Mouse (Mus musculus): Measurements from ENCODE around the gene Phf24. TPM values are rescaled to one million over a fixed set of nuclear protein-coding genes. Genes with fewer than 3 reads are reported as not detected.

Phf24 gene
- total and polyA plus RNA-seq, 3 experiments: not detected

GRCm38 (mm10) chr4:42902174-42902573 is 14.3 kb upstream of the Phf24 start (continued):
- no peak for TF ChIP-seq PAX5 (IDR thresholded peaks at IDR 0.05; ENCODE audit: low read length)
- no peak for TF ChIP-seq TBP (conservative IDR thresholded peaks at IDR 0.05; ENCODE audit: low read depth, low read length)
- peak; percentile 23; the same call in 1 of the 2 replicates for TF ChIP-seq SMC3 (IDR thresholded peaks at IDR 0.05; ENCODE audit: low read depth, low read length)
- TF ChIP-seq RAD21 (IDR thresholded peaks at IDR 0.05; ENCODE audit: low read depth, low read length): peak; percentile 1
- TF ChIP-seq JUN (IDR thresholded peaks at IDR 0.05; ENCODE audit: insufficient read depth, low read depth, low read length): no peak
- no peak for TF ChIP-seq MAZ (IDR thresholded peaks at IDR 0.05; ENCODE audit: low read depth, low read length)
- TF ChIP-seq UBTF (IDR thresholded peaks at IDR 0.05; ENCODE audit: low read depth, low read length): no peak
- TF ChIP-seq ZKSCAN1 (IDR thresholded peaks at IDR 0.05; ENCODE audit: borderline replicate concordance, low read depth, low read length): no peak
- no peak for TF ChIP-seq EP300 (IDR thresholded peaks at IDR 0.05; ENCODE audit: low read length)
- TF ChIP-seq ELF1 (IDR thresholded peaks at IDR 0.05; ENCODE audit: low read depth, low read length): no peak
- no peak for TF ChIP-seq MAFK (IDR thresholded peaks at IDR 0.05; ENCODE audit: insufficient replicate concordance, low read length)
- TF ChIP-seq CTCF (conservative IDR thresholded peaks at IDR 0.05 in 1 of 2, IDR thresholded peaks at IDR 0.05 in 1 of 2; ENCODE audit: low read depth in 2 of 2, low read length in 2 of 2): peak; percentile 47 to 60
- TF ChIP-seq JUND (conservative IDR thresholded peaks at IDR 0.05; ENCODE audit: low read depth, low read length): no peak
- no peak for TF ChIP-seq NELFE (IDR thresholded peaks at IDR 0.05; ENCODE audit: low read depth, low read length)
- no peak for TF ChIP-seq KAT2A (IDR thresholded peaks at IDR 0.05; ENCODE audit: insufficient replicate concordance, low read length)
- no peak for TF ChIP-seq HCFC1 (IDR thresholded peaks at IDR 0.05; ENCODE audit: low read depth, low read length)

- dilution Hi-C loops (cut with MboI; ENCODE audit: extremely low pct_ligation_motif_present, extremely low pct_unique_long_range_greater_than_20kb, low sequenced_read_pairs): no loop called here
- no peaks in the 10 kb centered on the region for H3K79me2 ChIP-seq (replicated peaks; ENCODE audit: control insufficient read depth, extremely low read depth, insufficient read depth, poor library complexity, severe bottlenecking)
- H3K27ac ChIP-seq (ENCODE audit: insufficient read depth, low read depth): no peak overlapping the region
- no peaks in the 10 kb centered on the region; a peak in 1 of 4 replicates for H3K4me1 ChIP-seq (ENCODE audit: control insufficient read depth in 1 of 2, insufficient read depth in 2 of 2)
- H3K4me3 ChIP-seq (replicated peaks in 1 of 3; ENCODE audit: low read depth in 2 of 3, low read length in 2 of 3, poor library complexity in 1 of 3): no peak overlapping the region
- in situ Hi-C loops (cut with MboI; ENCODE audit: low pct_ligation_motif_present, low pct_unique_long_range_greater_than_20kb, low sequenced_read_pairs): no loop called here
- H3K9me3 ChIP-seq (replicated peaks; ENCODE audit: low read length): peaks cover 4% of the 10 kb centered on the region
- H3K9ac ChIP-seq (ENCODE audit: insufficient read depth, low read depth): no peak overlapping the region
- H3K36me3 ChIP-seq (replicated peaks in 1 of 2; ENCODE audit: control insufficient read depth in 1 of 2, insufficient read depth in 1 of 2, low read length in 1 of 2): no peaks in the 10 kb centered on the region
- H3K27me3 ChIP-seq (replicated peaks): peaks cover 63% of the 10 kb centered on the region
- no peak for DNase-seq (ENCODE audit: extremely low read depth)
- H3K4me2 ChIP-seq (ENCODE audit: insufficient read depth, low read depth, poor library complexity, severe bottlenecking): no peak overlapping the region
- TF ChIP-seq NELFE (IDR thresholded peaks at IDR 0.05; ENCODE audit: low read depth, low read length) (no peak), ETS1 (conservative IDR thresholded peaks at IDR 0.05; ENCODE audit: low read depth, low read length) (no peak), RAD21 (IDR thresholded peaks at IDR 0.05; ENCODE audit: low read depth, low read length) (no peak), MEF2A (IDR thresholded peaks at IDR 0.05; ENCODE audit: borderline replicate concordance, low read depth, low read length) (no peak), EP300 (IDR thresholded peaks at IDR 0.05; ENCODE audit: low read length) (no peak), POLR2A (IDR thresholded peaks at IDR 0.05; ENCODE audit: low read depth, low read length) (no peak), MAZ (IDR thresholded peaks at IDR 0.05; ENCODE audit: low read depth, low read length) (no peak), UBTF (IDR thresholded peaks at IDR 0.05; ENCODE audit: low read depth, low read length) (no peak), MXI1 (IDR thresholded peaks at IDR 0.05; ENCODE audit: low read depth, low read length) (no peak), SMC3 (IDR thresholded peaks at IDR 0.05; ENCODE audit: low read depth, low read length) (no peak), RCOR1 (conservative IDR thresholded peaks at IDR 0.05; ENCODE audit: low read depth, low read length) (no peak), ZC3H11A (IDR thresholded peaks at IDR 0.05; ENCODE audit: low read depth, low read length) (no peak), GABPA (IDR thresholded peaks at IDR 0.05; ENCODE audit: insufficient replicate concordance, low read depth, low read length) (no peak), ZMIZ1 (IDR thresholded peaks at IDR 0.05; ENCODE audit: low read depth, low read length) (no peak), HCFC1 (IDR thresholded peaks at IDR 0.05; ENCODE audit: low read depth, low read length) (no peak), BHLHE40 (IDR thresholded peaks at IDR 0.05; ENCODE audit: low read depth, low read length) (no peak), NRF1 (IDR thresholded peaks at IDR 0.05; ENCODE audit: low read depth, low read length) (no peak)
Measured at GRCm38 (mm10) chr4:42902730-42903129, 13.7 kb upstream of the Phf24 start.

Measured in CH12.LX (cell line).